Mouse (Mus musculus) lung, embryonic 15.5 days (tissue): ENCODE results near the gene Mtmr1. TPM values are rescaled to one million over a fixed set of nuclear protein-coding genes. Genes with fewer than 3 reads are reported as not detected.

ENCODE experiments used
- ATAC-seq: fragments of 200-750 bp; cut with Nextera tagmentation; 2 replicates; pipeline ENCODE4 v1.8.0; 2017; ENCODE audit warnings: moderate number of reproducible peaks, borderline replicate concordance; ENCODE audit not compliant: low FRiP score, low TSS enrichment; ENCODE audit errors: extremely low read depth
- H3K27ac ChIP-seq: fragments of 300-500 bp; sonication (generic); 2 replicates; pipeline ENCODE4 v1.5.1; 2015; ENCODE audit warnings: moderate library complexity, mild to moderate bottlenecking, inconsistent platforms
- H3K27me3 ChIP-seq: fragments of 300-500 bp; sonication (generic); 2 replicates; pipeline ENCODE4 v1.6.1; 2015; ENCODE audit warnings: inconsistent platforms
- H3K36me3 ChIP-seq: fragments of 300-500 bp; sonication (generic); 2 replicates; pipeline ENCODE4 v1.6.1; 2015; ENCODE audit warnings: inconsistent platforms
- H3K4me1 ChIP-seq: fragments of 300-500 bp; sonication (generic); 2 replicates; pipeline ENCODE4 v1.6.1; 2015; ENCODE audit warnings: inconsistent platforms
- H3K4me2 ChIP-seq: fragments of 300-500 bp; sonication (generic); 2 replicates; pipeline ENCODE4 v1.6.1; 2015; ENCODE audit warnings: inconsistent platforms, mild to moderate bottlenecking, moderate library complexity
- H3K4me3 ChIP-seq: fragments of 300-500 bp; sonication (generic); 2 replicates; pipeline ENCODE4 v1.5.1; 2015; ENCODE audit warnings: mild to moderate bottlenecking, inconsistent platforms
- H3K9ac ChIP-seq: fragments of 300-500 bp; sonication (generic); 2 replicates; pipeline ENCODE4 v1.6.1; 2015; ENCODE audit warnings: inconsistent platforms
- H3K9me3 ChIP-seq: fragments of 300-500 bp; sonication (generic); 2 replicates; pipeline ENCODE4 v1.6.1; 2016; ENCODE audit warnings: inconsistent platforms
- WGBS: fragments of 180-500 bp; shearing (Covaris S2); methylation state at CpG from one replicate; pipeline ENCODE4 v1.1.7; 2015; 5-methylcytosine and 5-hydroxymethylcytosine counted together
- polyA plus RNA-seq: library from polyadenylated mRNA; unstranded; fragments of >200 nt; fragmentation: Nextera tagmentation; extraction: Ambion mirVana; gene quantifications from 2 replicates; pipeline ENCODE4 v1.2.1, GENCODE M21; 2015

Mtmr1 gene
- polyA plus RNA-seq, 1 experiment from 2014 or later: 8.4 TPM

GRCm38 (mm10) chrX:71408386-71408785 is 43.8 kb downstream of the Mtmr1 start:
- no peak for ATAC-seq
- no peak overlapping the region for H3K4me3 ChIP-seq
- H3K27me3 ChIP-seq: no peaks in the 10 kb centered on the region
- H3K27ac ChIP-seq: no peak overlapping the region
- H3K4me1 ChIP-seq: no peaks in the 10 kb centered on the region
- no peaks in the 10 kb centered on the region for H3K36me3 ChIP-seq
- no peak overlapping the region for H3K4me2 ChIP-seq
- 70% methylated on average over 1 of the region's 1 CpGs for WGBS
- no peak overlapping the region for H3K9ac ChIP-seq
- H3K9me3 ChIP-seq: no peaks in the 10 kb centered on the region

GRCm38 (mm10) chrX:71412776-71413175 is 48.2 kb downstream of the Mtmr1 start:
- ATAC-seq: no peak
- H3K9me3 ChIP-seq: no peaks in the 10 kb centered on the region
- 65% methylated on average over 3 of the region's 3 CpGs for WGBS
- no peak overlapping the region for H3K27ac ChIP-seq
- no peak overlapping the region for H3K4me3 ChIP-seq
- H3K9ac ChIP-seq: no peak overlapping the region
- no peaks in the 10 kb centered on the region for H3K36me3 ChIP-seq
- H3K4me2 ChIP-seq: no peak overlapping the region
- H3K4me1 ChIP-seq: no peaks in the 10 kb centered on the region
- no peaks in the 10 kb centered on the region for H3K27me3 ChIP-seq

- no peak for ATAC-seq
- Histone ChIP-seq H3K9ac (no peak overlapping the region), H3K27me3 (no peaks in the 10 kb centered on the region), H3K9me3 (no peaks in the 10 kb centered on the region), H3K4me1 (no peaks in the 10 kb centered on the region), H3K36me3 (no peaks in the 10 kb centered on the region), H3K4me3 (no peak overlapping the region), H3K27ac (no peak overlapping the region), H3K4me2 (no peak overlapping the region)
- 84% methylated on average over 4 of the region's 4 CpGs for WGBS
Measured at GRCm38 (mm10) chrX:71413616-71414015, 49.1 kb downstream of the Mtmr1 start.

GRCm38 (mm10) chrX:71424852-71425251 is 60.3 kb downstream of the Mtmr1 start:
- Histone ChIP-seq H3K4me3 (no peak overlapping the region), H3K4me2 (no peak overlapping the region), H3K9me3 (no peaks in the 10 kb centered on the region), H3K4me1 (no peaks in the 10 kb centered on the region), H3K9ac (no peak overlapping the region), H3K27me3 (no peaks in the 10 kb centered on the region), H3K27ac (no peak overlapping the region), H3K36me3 (no peaks in the 10 kb centered on the region)
- WGBS: 56% methylated on average over 1 of the region's 1 CpGs
- ATAC-seq: no peak

GRCm38 (mm10) chrX:71425746-71426519 is 61.4 kb downstream of the Mtmr1 start:
- Histone ChIP-seq H3K27me3 (no peaks in the 10 kb centered on the region), H3K27ac (no peak overlapping the region), H3K36me3 (no peaks in the 10 kb centered on the region), H3K9me3 (no peaks in the 10 kb centered on the region), H3K9ac (no peak overlapping the region), H3K4me1 (no peaks in the 10 kb centered on the region), H3K4me3 (no peak overlapping the region), H3K4me2 (no peak overlapping the region)
- WGBS: 37% methylated on average over 9 of the region's 9 CpGs
- no peak for ATAC-seq

GRCm38 (mm10) chrX:71427491-71427890 is 62.9 kb downstream of the Mtmr1 start:
- no peaks in the 10 kb centered on the region for H3K36me3 ChIP-seq
- H3K9ac ChIP-seq: no peak overlapping the region
- no peaks in the 10 kb centered on the region for H3K27me3 ChIP-seq
- H3K4me2 ChIP-seq: no peak overlapping the region
- ATAC-seq: no peak
- H3K4me3 ChIP-seq: no peak overlapping the region
- H3K27ac ChIP-seq: no peak overlapping the region
- H3K4me1 ChIP-seq: no peaks in the 10 kb centered on the region
- H3K9me3 ChIP-seq: no peaks in the 10 kb centered on the region

- WGBS: 83% methylated on average over 5 of the region's 5 CpGs
- no peak overlapping the region for H3K9ac ChIP-seq
- H3K36me3 ChIP-seq: no peaks in the 10 kb centered on the region
- no peak overlapping the region for H3K27ac ChIP-seq
- no peak overlapping the region for H3K4me3 ChIP-seq
- H3K9me3 ChIP-seq: no peaks in the 10 kb centered on the region
- H3K4me1 ChIP-seq: no peaks in the 10 kb centered on the region
- H3K27me3 ChIP-seq: no peaks in the 10 kb centered on the region
- no peak overlapping the region for H3K4me2 ChIP-seq
- ATAC-seq: no peak
Measured at GRCm38 (mm10) chrX:71430900-71431299, 66.3 kb downstream of the Mtmr1 start.

- no peaks in the 10 kb centered on the region for H3K36me3 ChIP-seq
- no peak overlapping the region for H3K4me3 ChIP-seq
- no peak overlapping the region for H3K27ac ChIP-seq
- H3K9ac ChIP-seq: no peak overlapping the region
- H3K4me1 ChIP-seq: no peaks in the 10 kb centered on the region
- no peaks in the 10 kb centered on the region for H3K9me3 ChIP-seq
- ATAC-seq: no peak
- no peaks in the 10 kb centered on the region for H3K27me3 ChIP-seq
- 89% methylated on average over 1 of the region's 1 CpGs for WGBS
- no peak overlapping the region for H3K4me2 ChIP-seq
Measured at GRCm38 (mm10) chrX:71434448-71434847, 69.9 kb downstream of the Mtmr1 start.

- H3K4me3 ChIP-seq: no peak overlapping the region
- H3K36me3 ChIP-seq: no peaks in the 10 kb centered on the region
- ATAC-seq: no peak
- no peak overlapping the region for H3K4me2 ChIP-seq
- no peak overlapping the region for H3K27ac ChIP-seq
- 68% methylated on average over 8 of the region's 8 CpGs for whole genome bisulfite sequencing
- no peaks in the 10 kb centered on the region for H3K27me3 ChIP-seq
- no peaks in the 10 kb centered on the region for H3K4me1 ChIP-seq
- H3K9ac ChIP-seq: no peak overlapping the region
- H3K9me3 ChIP-seq: no peaks in the 10 kb centered on the region
Measured at GRCm38 (mm10) chrX:71434860-71435259, 70.3 kb downstream of the Mtmr1 start.

- no peaks in the 10 kb centered on the region for H3K4me1 ChIP-seq
- H3K9ac ChIP-seq: no peak overlapping the region
- no peak for ATAC-seq
- no peaks in the 10 kb centered on the region for H3K27me3 ChIP-seq
- H3K27ac ChIP-seq: no peak overlapping the region
- WGBS: 81% methylated on average over 2 of the region's 2 CpGs
- H3K4me3 ChIP-seq: no peak overlapping the region
- H3K4me2 ChIP-seq: no peak overlapping the region
- H3K9me3 ChIP-seq: no peaks in the 10 kb centered on the region
- H3K36me3 ChIP-seq: no peaks in the 10 kb centered on the region
Measured at GRCm38 (mm10) chrX:71435542-71435941, 71.0 kb downstream of the Mtmr1 start.

GRCm38 (mm10) chrX:71439473-71439872 is 74.9 kb downstream of the Mtmr1 start:
- Histone ChIP-seq H3K27ac (no peak overlapping the region), H3K36me3 (no peaks in the 10 kb centered on the region), H3K4me3 (no peak overlapping the region), H3K9ac (no peak overlapping the region), H3K9me3 (no peaks in the 10 kb centered on the region), H3K27me3 (no peaks in the 10 kb centered on the region), H3K4me1 (no peaks in the 10 kb centered on the region), H3K4me2 (no peak overlapping the region)
- WGBS: 86% methylated on average over 6 of the region's 6 CpGs
- ATAC-seq: no peak

GRCm38 (mm10) chrX:71442916-71443315 is 78.4 kb downstream of the Mtmr1 start:
- WGBS: 75% methylated on average over 5 of the region's 5 CpGs
- no peak for ATAC-seq
- Histone ChIP-seq H3K9ac (no peak overlapping the region), H3K4me2 (no peak overlapping the region), H3K4me1 (no peaks in the 10 kb centered on the region), H3K27ac (no peak overlapping the region), H3K4me3 (no peak overlapping the region), H3K27me3 (no peaks in the 10 kb centered on the region), H3K9me3 (no peaks in the 10 kb centered on the region), H3K36me3 (no peaks in the 10 kb centered on the region)
